Mouse (Mus musculus): ENCODE measurements at regions not wholly inside any gene's neighbourhood (a gene's known extent, or its start where the extent isn't known, plus 50 kb on each side); places are given as distances from the start of the nearest gene placed in this dataset.

GRCm38 (mm10) chr3:34559841-34560703 lies 90.1 kb upstream of the Sox2 start:
- Histone ChIP-seq H3K9ac (no peak overlapping the region), H3K27me3 (no peaks in the 10 kb centered on the region), H3K36me3 (no peaks in the 10 kb centered on the region), H3K4me1 (no peaks in the 10 kb centered on the region), H3K27ac (no peak overlapping the region), H3K9me3 (replicated peaks) (no peaks in the 10 kb centered on the region), H3K4me3 (replicated peaks) (no peak overlapping the region), H3K4me2 (no peak overlapping the region)
- 64% methylated on average over 13 of the region's 13 CpGs for WGBS
- ATAC-seq (replicated peaks; ENCODE audit: low FRiP score): no peak

GRCm38 (mm10) chr3:34558821-34559520 lies 91.2 kb upstream of the Sox2 start:
- 54% methylated on average over 10 of the region's 10 CpGs for WGBS
- ATAC-seq (replicated peaks; ENCODE audit: low FRiP score): no peak
- no peak overlapping the region for H3K4me3 ChIP-seq (replicated peaks)

GRCm38 (mm10) chr3:34552542-34553208 lies 97.5 kb upstream of the Sox2 start:
- Histone ChIP-seq H3K9ac (no peak overlapping the region), H3K27me3 (no peaks in the 10 kb centered on the region), H3K4me3 (replicated peaks) (no peak overlapping the region), H3K9me3 (replicated peaks) (no peaks in the 10 kb centered on the region), H3K4me2 (no peak overlapping the region), H3K4me1 (no peaks in the 10 kb centered on the region), H3K36me3 (no peaks in the 10 kb centered on the region), H3K27ac (no peak overlapping the region)
- no peak for ATAC-seq (replicated peaks; ENCODE audit: low FRiP score)
- 69% methylated on average over 16 of the region's 17 CpGs for WGBS

More at GRCm38 (mm10) chr3:34558821-34559520, 91.2 kb upstream of the Sox2 start:
- Histone ChIP-seq H3K9ac (no peak overlapping the region), H3K27me3 (no peaks in the 10 kb centered on the region), H3K4me2 (no peak overlapping the region), H3K36me3 (no peaks in the 10 kb centered on the region), H3K4me1 (no peaks in the 10 kb centered on the region), H3K27ac (no peak overlapping the region), H3K9me3 (replicated peaks) (no peaks in the 10 kb centered on the region)

- 53% methylated on average over 3 of the region's 3 CpGs for WGBS
Observed at GRCm38 (mm10) chr3:34551069-34551468, 99.1 kb upstream of the Sox2 start.

GRCm38 (mm10) chr3:34550189-34550588 lies 100.0 kb upstream of the Sox2 start:
- no peaks in the 10 kb centered on the region for H3K27me3 ChIP-seq
- 82% methylated on average over 12 of the region's 12 CpGs for WGBS
- no peak for ATAC-seq (replicated peaks; ENCODE audit: low FRiP score)

More at GRCm38 (mm10) chr3:34551069-34551468, 99.1 kb upstream of the Sox2 start:
- Histone ChIP-seq H3K4me3 (replicated peaks) (no peak overlapping the region), H3K27ac (no peak overlapping the region), H3K4me2 (no peak overlapping the region), H3K27me3 (no peaks in the 10 kb centered on the region), H3K36me3 (no peaks in the 10 kb centered on the region), H3K9ac (no peak overlapping the region), H3K4me1 (no peaks in the 10 kb centered on the region), H3K9me3 (replicated peaks) (no peaks in the 10 kb centered on the region)
- ATAC-seq (replicated peaks; ENCODE audit: low FRiP score): no peak

GRCm38 (mm10) chr3:34532451-34532850 lies 117.8 kb upstream of the Sox2 start:
- Histone ChIP-seq H3K36me3 (no peaks in the 10 kb centered on the region), H3K9me3 (replicated peaks) (no peaks in the 10 kb centered on the region), H3K9ac (no peak overlapping the region), H3K27me3 (no peaks in the 10 kb centered on the region), H3K4me1 (no peaks in the 10 kb centered on the region), H3K4me3 (replicated peaks) (no peak overlapping the region), H3K27ac (no peak overlapping the region), H3K4me2 (no peak overlapping the region)
- WGBS: 70% methylated on average over 3 of the region's 3 CpGs
- ATAC-seq (replicated peaks; ENCODE audit: low FRiP score): no peak

More at GRCm38 (mm10) chr3:34550189-34550588, 100.0 kb upstream of the Sox2 start:
- no peaks in the 10 kb centered on the region for H3K9me3 ChIP-seq (replicated peaks)
- no peak overlapping the region for H3K4me3 ChIP-seq (replicated peaks)
- no peaks in the 10 kb centered on the region for H3K4me1 ChIP-seq
- no peaks in the 10 kb centered on the region for H3K36me3 ChIP-seq
- H3K27ac ChIP-seq: no peak overlapping the region
- no peak overlapping the region for H3K9ac ChIP-seq
- H3K4me2 ChIP-seq: no peak overlapping the region

GRCm38 (mm10) chr3:34531836-34532235 lies 118.4 kb upstream of the Sox2 start:
- Histone ChIP-seq H3K9me3 (replicated peaks) (no peaks in the 10 kb centered on the region), H3K4me3 (replicated peaks) (no peak overlapping the region), H3K4me2 (no peak overlapping the region), H3K27ac (no peak overlapping the region), H3K27me3 (no peaks in the 10 kb centered on the region), H3K4me1 (no peaks in the 10 kb centered on the region), H3K9ac (no peak overlapping the region), H3K36me3 (no peaks in the 10 kb centered on the region)
- ATAC-seq (replicated peaks; ENCODE audit: low FRiP score): no peak
- 73% methylated on average over 7 of the region's 7 CpGs for WGBS

GRCm38 (mm10) chr3:34527546-34527945 lies 122.7 kb upstream of the Sox2 start:
- H3K9me3 ChIP-seq (replicated peaks): no peaks in the 10 kb centered on the region
- ATAC-seq (replicated peaks; ENCODE audit: low FRiP score): no peak

GRCm38 (mm10) chr3:34525730-34526129 lies 124.5 kb upstream of the Sox2 start:
- Histone ChIP-seq H3K4me2 (no peak overlapping the region), H3K9ac (no peak overlapping the region)

More at GRCm38 (mm10) chr3:34527546-34527945, 122.7 kb upstream of the Sox2 start:
- H3K4me1 ChIP-seq: no peaks in the 10 kb centered on the region
- no peak overlapping the region for H3K27ac ChIP-seq
- H3K4me2 ChIP-seq: no peak overlapping the region
- no peak overlapping the region for H3K9ac ChIP-seq
- H3K36me3 ChIP-seq: no peaks in the 10 kb centered on the region
- H3K27me3 ChIP-seq: no peaks in the 10 kb centered on the region
- no peak overlapping the region for H3K4me3 ChIP-seq (replicated peaks)

GRCm38 (mm10) chr3:34522054-34522684 lies 128.0 kb upstream of the Sox2 start:
- no peaks in the 10 kb centered on the region for H3K4me1 ChIP-seq
- no peak overlapping the region for H3K4me2 ChIP-seq
- no peak overlapping the region for H3K4me3 ChIP-seq (replicated peaks)
- H3K9ac ChIP-seq: no peak overlapping the region
- H3K36me3 ChIP-seq: no peaks in the 10 kb centered on the region
- no peaks in the 10 kb centered on the region for H3K9me3 ChIP-seq (replicated peaks)
- no peak for ATAC-seq (replicated peaks; ENCODE audit: low FRiP score)
- H3K27ac ChIP-seq: no peak overlapping the region
- H3K27me3 ChIP-seq: no peaks in the 10 kb centered on the region
- 84% methylated on average over 6 of the region's 6 CpGs for WGBS

More at GRCm38 (mm10) chr3:34525730-34526129, 124.5 kb upstream of the Sox2 start:
- WGBS: 90% methylated on average over 5 of the region's 5 CpGs
- H3K4me3 ChIP-seq (replicated peaks): no peak overlapping the region
- no peaks in the 10 kb centered on the region for H3K27me3 ChIP-seq
- H3K27ac ChIP-seq: no peak overlapping the region
- ATAC-seq (replicated peaks; ENCODE audit: low FRiP score): no peak
- H3K4me1 ChIP-seq: no peaks in the 10 kb centered on the region
- no peaks in the 10 kb centered on the region for H3K36me3 ChIP-seq
- no peaks in the 10 kb centered on the region for H3K9me3 ChIP-seq (replicated peaks)

GRCm38 (mm10) chr3:34521357-34522053 lies 128.7 kb upstream of the Sox2 start:
- Histone ChIP-seq H3K27ac (no peak overlapping the region), H3K4me1 (no peaks in the 10 kb centered on the region), H3K9ac (no peak overlapping the region), H3K9me3 (replicated peaks) (no peaks in the 10 kb centered on the region), H3K4me3 (replicated peaks) (no peak overlapping the region), H3K36me3 (no peaks in the 10 kb centered on the region), H3K27me3 (no peaks in the 10 kb centered on the region), H3K4me2 (no peak overlapping the region)
- ATAC-seq (replicated peaks; ENCODE audit: low FRiP score): no peak
- WGBS: 80% methylated on average over 14 of the region's 14 CpGs

Data from kidney, embryonic 15.5 days (tissue).